Mouse (Mus musculus): ENCODE results near the gene Cldn34c1.
"Not testable (repeated sequence)": the region's sequence is repeated elsewhere in the genome, so short reads cannot be mapped to it uniquely, and the experiment has no call there.

Cldn34c1 gene

DNA sequence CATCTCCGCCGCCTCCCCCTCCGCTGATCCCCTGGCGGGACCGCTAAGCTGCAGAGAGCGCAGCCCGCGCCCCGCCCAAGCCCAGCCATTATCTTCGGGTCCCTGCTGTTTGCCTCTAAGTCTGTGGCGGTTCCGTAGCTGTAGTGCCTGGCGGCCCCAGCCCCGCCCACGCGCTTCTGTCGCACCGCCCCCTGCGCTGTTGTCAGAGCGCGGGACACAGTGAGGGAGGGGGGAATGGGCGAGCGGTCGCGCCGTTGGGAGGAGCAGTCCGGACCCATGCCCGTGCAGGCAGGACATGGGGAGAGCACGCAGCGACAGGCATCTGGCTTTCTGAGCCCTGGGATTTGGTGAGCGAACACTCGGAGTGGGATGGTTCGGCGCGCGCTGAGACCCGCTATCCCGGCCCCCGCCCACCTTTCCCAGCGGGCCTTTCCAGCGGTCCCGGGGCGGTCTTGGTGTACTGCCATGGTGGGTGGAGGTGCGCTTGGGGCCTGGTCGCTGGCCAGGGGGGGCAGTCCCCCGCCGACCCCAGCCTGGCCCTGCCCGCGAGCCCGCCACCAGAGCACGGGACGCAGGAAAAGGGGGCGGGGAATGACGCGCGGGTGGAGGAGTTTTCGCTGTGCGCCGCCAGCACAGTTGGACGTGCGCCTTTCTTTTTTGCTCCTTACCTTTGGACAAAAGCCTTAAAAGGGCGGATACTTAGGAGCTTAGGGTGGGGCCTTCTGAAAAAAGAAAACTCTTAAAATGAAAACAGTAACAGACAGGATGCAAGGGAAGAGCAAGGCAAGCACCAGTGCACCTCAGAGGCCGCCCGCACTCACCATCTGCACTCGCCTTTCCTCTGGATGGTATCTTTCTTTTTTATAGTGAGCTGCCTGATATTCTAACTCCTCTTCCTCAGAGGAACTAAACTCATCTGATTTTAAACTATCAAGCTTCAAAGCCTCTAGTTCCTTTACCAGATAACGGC is at the start of gene Cldn34c1:
Cldn34c1 (plus strand) TSS at position 205 of the 970 bp plus-strand sequence.
- peak; percentile 80 to 82 for DNase-seq (ENCODE audit: low spot score in 2 of 2)

- DNase-seq (ENCODE audit: low spot score in 2 of 2), result no peak
Observed at GRCm38 (mm10) chrX:123087441-123087840, 15.9 kb upstream of the Cldn34c1 start.

- DNase-seq (ENCODE audit: low spot score in 2 of 2), result not testable (repeated sequence)
Observed at GRCm38 (mm10) chrX:123102806-123103205, 489 bp upstream of the Cldn34c1 start.

DNA sequence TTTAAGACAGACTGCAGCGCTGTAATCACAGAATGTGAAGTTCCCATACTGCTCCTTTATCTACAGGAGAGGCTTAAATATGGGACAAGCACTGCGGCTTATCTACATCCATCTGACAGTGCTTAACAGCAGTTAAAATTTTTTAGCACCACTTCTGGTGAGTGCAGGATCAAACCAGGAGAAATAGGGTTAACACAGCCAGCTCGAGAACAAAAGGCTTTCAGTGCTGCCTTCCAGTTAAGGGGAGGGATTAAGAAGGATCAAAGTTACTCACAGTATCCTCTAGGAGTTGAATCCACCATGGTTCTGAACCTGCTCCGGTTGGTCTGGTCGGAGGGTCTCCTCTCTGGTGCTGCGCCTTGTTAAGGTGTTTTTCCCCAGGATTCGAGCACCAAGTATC is 1.4 kb downstream of the Cldn34c1 start:
- not testable (repeated sequence) for DNase-seq (ENCODE audit: low spot score in 2 of 2)

DNA sequence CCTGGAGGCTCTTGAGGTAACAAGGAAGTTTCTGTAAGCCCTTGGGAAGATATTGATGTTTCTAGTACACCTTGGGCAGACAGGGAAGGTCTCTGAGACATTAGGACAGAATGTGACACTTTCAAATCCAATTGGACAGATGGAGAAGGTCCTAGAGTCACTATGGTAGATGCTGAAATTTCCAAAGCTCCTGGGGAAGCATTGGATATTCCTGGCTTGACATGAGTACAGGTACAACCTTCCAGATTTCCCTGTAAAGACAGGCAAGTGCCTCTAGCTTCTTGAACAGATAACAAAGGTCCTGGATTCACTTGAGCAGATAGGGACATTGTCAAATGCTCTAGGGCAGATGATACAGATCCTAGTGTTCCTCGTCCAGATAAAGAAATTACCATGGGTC is 119.1 kb downstream of the Cldn34c1 start, which contains the start of gene Srsx:
Srsx (minus strand) TSS at position 101 of the 400 bp plus-strand sequence.
- DNase-seq (ENCODE audit: low spot score in 2 of 2), result not testable (repeated sequence)
